Mouse (Mus musculus): ENCODE results near the gene Setd1b. TPM values are rescaled to one million over a fixed set of nuclear protein-coding genes. Genes with fewer than 3 reads are reported as not detected.
A peak's percentile ranks its signal among the peaks of the same experiment; 100 is the strongest.

The Setd1b gene
- total and polyA plus RNA-seq, 3 experiments: 3.0 to 23.5 TPM; not detected in 1

DNA sequence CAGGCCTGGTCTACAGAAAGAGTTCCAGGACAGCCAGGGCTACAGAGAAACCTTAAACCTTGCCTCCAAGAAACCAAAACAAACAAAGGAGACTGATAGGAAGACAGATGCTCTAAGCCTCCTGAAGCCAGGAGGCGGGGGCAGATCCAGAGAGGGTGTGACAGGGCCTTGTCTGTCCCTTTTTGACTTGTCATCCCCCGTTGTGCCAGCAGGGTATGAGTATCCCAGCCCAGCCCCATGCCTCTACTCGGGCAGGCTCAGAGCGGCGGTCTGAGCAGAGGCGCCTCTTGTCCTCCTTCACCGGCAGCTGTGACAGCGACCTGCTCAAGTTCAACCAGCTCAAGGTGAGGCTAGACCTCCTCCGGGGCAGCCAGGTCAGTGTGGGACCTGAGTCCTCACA, 20.9 kb downstream of the Setd1b start:
- H3K79me2 ChIP-seq (ENCODE audit: control insufficient read depth, insufficient read depth, low read length, poor library complexity): no peaks in the 10 kb centered on the region
- no peaks in the 10 kb centered on the region for H3K27me3 ChIP-seq (ENCODE audit: control insufficient read depth in 1 of 2, insufficient read depth in 2 of 2, low read length in 2 of 2)
- TF ChIP-seq RCOR1 (IDR thresholded peaks at IDR 0.05; ENCODE audit: low read depth, low read length): no peak
- 0 out of 6 replicates have a peak, but pooled peaks of 1 of the 3 experiments have one; percentile 9 for TF ChIP-seq CTCF (IDR thresholded peaks at IDR 0.05 in 2 of 3, conservative IDR thresholded peaks at IDR 0.05 in 1 of 3; ENCODE audit: control insufficient read depth in 1 of 3, insufficient read depth in 1 of 3, low read depth in 2 of 3, low read length in 3 of 3, poor library complexity in 1 of 3, severe bottlenecking in 1 of 3)
- peak; percentile 36 for DNase-seq (ENCODE audit: low read depth, low spot score)
- H3K4me1 ChIP-seq (ENCODE audit: control insufficient read depth in 1 of 2, insufficient read depth in 2 of 2, low read length in 2 of 2): no peaks in the 10 kb centered on the region
- H3K9me3 ChIP-seq (replicated peaks; ENCODE audit: insufficient read depth, low read length): no peaks in the 10 kb centered on the region
- peaks cover 0 to 9% of the 10 kb centered on the region in 2 experiments; a peak in 2 of 4 replicates for H3K36me3 ChIP-seq (ENCODE audit: control insufficient read depth in 1 of 2, insufficient read depth in 2 of 2, low read length in 2 of 2)
- H3K4me3 ChIP-seq (ENCODE audit: control insufficient read depth in 1 of 2, insufficient read depth in 1 of 2, low read depth in 2 of 2, low read length in 2 of 2): no peak overlapping the region
- no peak overlapping the region for H3K27ac ChIP-seq (ENCODE audit: control insufficient read depth, low read depth, low read length)
- H3K9ac ChIP-seq (ENCODE audit: control insufficient read depth, low read depth, low read length, poor library complexity, severe bottlenecking): no peak overlapping the region

- peaks cover 0 to 5% of the 10 kb centered on the region in 2 experiments; a peak in 1 of 4 replicates for H3K36me3 ChIP-seq (ENCODE audit: control insufficient read depth in 1 of 2, insufficient read depth in 2 of 2, low read length in 2 of 2)
- H3K27me3 ChIP-seq (ENCODE audit: control insufficient read depth in 1 of 2, insufficient read depth in 2 of 2, low read length in 2 of 2): no peaks in the 10 kb centered on the region
- H3K9me3 ChIP-seq (replicated peaks; ENCODE audit: insufficient read depth, low read length): no peaks in the 10 kb centered on the region
- H3K27ac ChIP-seq (ENCODE audit: control insufficient read depth, low read depth, low read length): no peak overlapping the region
- H3K9ac ChIP-seq (ENCODE audit: control insufficient read depth, low read depth, low read length, poor library complexity, severe bottlenecking): no peak overlapping the region
- no peak overlapping the region for H3K4me3 ChIP-seq (ENCODE audit: control insufficient read depth in 1 of 2, insufficient read depth in 1 of 2, low read depth in 2 of 2, low read length in 2 of 2)
- no peak for DNase-seq (ENCODE audit: low read depth, low spot score)
- H3K79me2 ChIP-seq (ENCODE audit: control insufficient read depth, insufficient read depth, low read length, poor library complexity): no peaks in the 10 kb centered on the region
- H3K4me1 ChIP-seq (ENCODE audit: control insufficient read depth in 1 of 2, insufficient read depth in 2 of 2, low read length in 2 of 2): no peaks in the 10 kb centered on the region
- TF ChIP-seq NELFE (IDR thresholded peaks at IDR 0.05; ENCODE audit: low read depth, low read length) (no peak), RCOR1 (IDR thresholded peaks at IDR 0.05; ENCODE audit: low read depth, low read length) (no peak), ELF1 (IDR thresholded peaks at IDR 0.05; ENCODE audit: low read depth, low read length) (no peak), E2F4 (IDR thresholded peaks at IDR 0.05; ENCODE audit: borderline replicate concordance, low read depth, low read length) (no peak), ZC3H11A (IDR thresholded peaks at IDR 0.05; ENCODE audit: low read depth, low read length) (no peak), USF1 (IDR thresholded peaks at IDR 0.05; ENCODE audit: low read depth, low read length) (no peak), TAL1 (IDR thresholded peaks at IDR 0.05; ENCODE audit: low read length) (no peak), EP300 (IDR thresholded peaks at IDR 0.05; ENCODE audit: low read depth in 1 of 2, low read length in 2 of 2) (no peak), CHD1 (IDR thresholded peaks at IDR 0.05; ENCODE audit: low read depth, low read length) (no peak), JUND (IDR thresholded peaks at IDR 0.05; ENCODE audit: low read depth, low read length) (no peak), HCFC1 (IDR thresholded peaks at IDR 0.05; ENCODE audit: low read depth, low read length) (no peak), POLR2AphosphoS5 (IDR thresholded peaks at IDR 0.05; ENCODE audit: borderline replicate concordance, low read depth, low read length) (no peak), KAT2A (conservative IDR thresholded peaks at IDR 0.05; ENCODE audit: low read depth, low read length) (no peak)
Observed at GRCm38 (mm10) chr5:123166437-123166836, 24.4 kb downstream of the Setd1b start.

- Histone ChIP-seq H3K79me2 (ENCODE audit: control insufficient read depth, insufficient read depth, low read length, poor library complexity) (no peaks in the 10 kb centered on the region), H3K27ac (ENCODE audit: control insufficient read depth, low read depth, low read length) (no peak overlapping the region), H3K27me3 (ENCODE audit: control insufficient read depth in 1 of 2, insufficient read depth in 2 of 2, low read length in 2 of 2) (no peaks in the 10 kb centered on the region), H3K9me3 (replicated peaks; ENCODE audit: insufficient read depth, low read length) (no peaks in the 10 kb centered on the region), H3K9ac (ENCODE audit: control insufficient read depth, low read depth, low read length, poor library complexity, severe bottlenecking) (no peak overlapping the region), H3K4me3 (ENCODE audit: control insufficient read depth in 1 of 2, insufficient read depth in 1 of 2, low read depth in 2 of 2, low read length in 2 of 2) (no peak overlapping the region), H3K36me3 (ENCODE audit: control insufficient read depth in 1 of 2, insufficient read depth in 2 of 2, low read length in 2 of 2) (peaks cover 0 to 4% of the 10 kb centered on the region in 2 experiments; a peak in 1 of 4 replicates), H3K4me1 (ENCODE audit: control insufficient read depth in 1 of 2, insufficient read depth in 2 of 2, low read length in 2 of 2) (no peaks in the 10 kb centered on the region)
- TF ChIP-seq USF1 (IDR thresholded peaks at IDR 0.05; ENCODE audit: low read depth, low read length) (no peak), JUND (IDR thresholded peaks at IDR 0.05; ENCODE audit: low read depth, low read length) (0 out of 2 replicates have a peak, but pooled peaks have one; percentile 48), GABPA (IDR thresholded peaks at IDR 0.05; ENCODE audit: low read depth, low read length) (no peak), SMC3 (IDR thresholded peaks at IDR 0.05; ENCODE audit: low read depth, low read length) (no peak), RAD21 (IDR thresholded peaks at IDR 0.05; ENCODE audit: low read depth, low read length) (no peak), NELFE (IDR thresholded peaks at IDR 0.05; ENCODE audit: low read depth, low read length) (no peak)
- DNase-seq (ENCODE audit: low read depth, low spot score): no peak
Observed at GRCm38 (mm10) chr5:123167591-123167990, 25.6 kb downstream of the Setd1b start.

All from MEL (cell line).